Mouse (Mus musculus) adrenal gland, postnatal 14 days (tissue): Measurements from ENCODE around the gene Olfr547. TPM values are rescaled to one million over a fixed set of nuclear protein-coding genes. Genes with fewer than 3 reads are reported as not detected.
A peak's percentile ranks its signal among the peaks of the same experiment; 100 is the strongest.
"Not testable (repeated sequence)": the region's sequence is repeated elsewhere in the genome, so short reads cannot be mapped to it uniquely, and the experiment has no call there.

Source experiments
- DNase-seq: peaks from one replicate; pipeline ENCODE4 v3.0.0; 2021; ENCODE audit warnings: mixed read lengths
- long read RNA-seq, 2 experiments: library from polyadenylated mRNA; stranded (forward); transcript quantifications; one replicate each; pipeline ENCODE4 v2.0.0; 2021
- total RNA-seq: library from RNA; stranded (reverse); gene quantifications from 2 replicates; pipeline ENCODE4 v1.2.3, GENCODE M21; 2021

Gene Olfr547
- not detected in 2 replicates for total RNA-seq
- long read RNA-seq, experiment 1, result 0 reads
- long read RNA-seq, experiment 2, result 0 reads

DNA sequence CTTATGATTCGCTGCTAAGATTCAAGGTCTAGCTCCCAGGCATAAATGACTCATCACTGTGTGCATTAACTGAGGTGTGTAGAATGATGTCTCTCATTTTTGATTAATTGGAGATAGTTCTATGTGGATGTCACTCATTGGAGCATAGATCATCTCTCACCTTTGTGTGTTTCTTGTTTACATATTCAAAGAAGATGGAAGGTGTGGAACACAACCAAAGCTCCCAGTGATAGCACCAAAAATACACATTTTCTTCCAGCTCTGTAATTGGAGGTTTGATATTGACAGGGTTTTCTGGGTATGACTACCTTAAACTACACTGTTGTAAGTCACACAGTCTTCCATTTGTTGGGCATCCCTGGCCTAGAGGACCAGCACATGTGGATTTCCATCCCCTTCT lies at the start of gene Olfr547:
TSS of gene Olfr547 (plus strand) at position 301 of the 400 bp plus-strand sequence.
- DNase-seq, result no peak

GRCm38 (mm10) chr7:102484766-102485165 lies 49.8 kb upstream of the Olfr547 start:
- not testable (repeated sequence) for DNase-seq

DNA sequence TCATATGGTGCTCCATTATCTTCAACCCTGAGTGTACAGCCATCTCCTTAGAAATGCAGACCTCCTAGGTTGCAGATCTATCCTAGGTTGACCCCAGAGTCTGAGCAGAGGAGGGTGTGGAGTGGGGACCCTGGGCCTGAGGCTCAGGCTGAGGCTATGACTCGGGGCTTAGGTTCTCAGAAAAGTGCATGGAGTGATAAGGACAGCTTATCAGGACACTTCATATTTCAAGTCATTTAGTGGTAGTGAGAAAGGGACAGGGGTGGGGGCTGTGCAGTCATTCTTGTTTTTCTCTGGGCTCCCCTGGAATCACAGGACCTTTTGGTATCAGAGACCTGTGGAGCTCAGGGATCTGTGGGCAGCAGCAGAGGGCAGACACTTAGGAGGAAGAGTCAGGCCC lies 48.4 kb upstream of the Olfr547 start:
- DNase-seq, result no peak

GRCm38 (mm10) chr7:102488161-102488560 lies 46.4 kb upstream of the Olfr547 start, which contains the start of gene Olfr544:
Gene Olfr544, minus strand, starts transcription at chr7:102488313.
- no peak for DNase-seq

DNA sequence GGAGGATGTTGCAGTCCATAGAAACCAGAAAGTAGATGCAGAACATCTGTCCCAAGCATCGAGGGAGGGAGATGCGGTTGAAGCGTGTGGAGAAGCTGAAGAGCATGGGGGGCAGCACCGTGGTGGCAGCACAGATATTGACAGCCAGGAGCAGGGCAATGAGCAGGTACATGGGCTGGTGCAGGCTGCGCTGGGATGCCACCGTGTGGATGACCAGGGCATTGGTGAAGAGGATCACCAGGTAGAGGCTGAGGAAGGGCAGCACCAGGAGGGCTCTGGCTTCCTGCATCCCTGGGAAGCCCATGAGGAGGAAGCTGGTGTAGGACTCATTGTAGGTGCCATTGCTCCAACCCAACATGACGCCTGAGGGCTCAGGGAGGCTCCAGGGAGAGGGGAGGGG lies 40.1 kb upstream of the Olfr547 start:
- not testable (repeated sequence) for DNase-seq

DNA sequence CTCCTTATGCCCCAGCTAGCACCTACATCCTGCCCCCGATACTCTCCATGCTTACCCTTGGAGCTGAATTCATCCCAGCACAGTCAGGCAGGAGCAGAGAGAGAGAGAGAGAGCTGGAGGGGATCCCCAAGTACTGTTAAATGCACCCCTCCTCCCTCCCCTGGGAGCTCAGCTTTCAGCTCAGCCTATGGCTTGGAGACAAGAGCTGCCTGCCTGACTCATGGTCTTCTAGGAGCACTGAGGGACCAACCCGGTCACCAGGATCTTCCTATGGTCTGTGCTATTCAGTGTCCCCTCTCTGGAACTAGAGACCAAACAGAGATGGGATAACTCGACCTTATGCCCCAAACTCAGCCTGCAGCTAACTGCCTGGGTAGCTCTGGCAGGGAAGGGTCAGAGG lies 35.1 kb upstream of the Olfr547 start, which contains the start of gene Olfr545:
TSS of gene Olfr545 (minus strand) at position 101 of the 400 bp plus-strand sequence.
- no peak for DNase-seq

DNA sequence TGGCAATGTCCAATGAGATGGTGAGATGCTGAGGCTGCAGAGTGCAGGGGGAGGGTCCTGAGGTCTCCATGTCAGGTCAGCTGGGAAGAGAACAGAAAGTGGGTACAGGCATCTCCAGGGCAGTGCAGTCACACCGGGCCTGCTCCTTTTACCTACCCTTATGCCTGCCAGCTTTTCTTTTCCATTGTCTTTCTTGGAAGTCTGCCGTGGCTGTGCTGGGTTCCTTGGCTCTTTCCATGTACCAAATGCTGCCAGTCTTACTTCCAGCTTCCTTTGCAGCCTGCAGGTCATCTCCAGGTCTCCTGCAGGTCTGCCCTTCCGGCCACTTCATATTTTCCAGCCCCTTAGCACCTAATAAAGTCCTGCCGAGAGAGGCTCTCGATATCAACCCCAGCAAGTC lies 32.6 kb upstream of the Olfr547 start:
- DNase-seq, result no peak

GRCm38 (mm10) chr7:102506848-102507247 lies 27.7 kb upstream of the Olfr547 start:
- peak; percentile 81 for DNase-seq

DNA sequence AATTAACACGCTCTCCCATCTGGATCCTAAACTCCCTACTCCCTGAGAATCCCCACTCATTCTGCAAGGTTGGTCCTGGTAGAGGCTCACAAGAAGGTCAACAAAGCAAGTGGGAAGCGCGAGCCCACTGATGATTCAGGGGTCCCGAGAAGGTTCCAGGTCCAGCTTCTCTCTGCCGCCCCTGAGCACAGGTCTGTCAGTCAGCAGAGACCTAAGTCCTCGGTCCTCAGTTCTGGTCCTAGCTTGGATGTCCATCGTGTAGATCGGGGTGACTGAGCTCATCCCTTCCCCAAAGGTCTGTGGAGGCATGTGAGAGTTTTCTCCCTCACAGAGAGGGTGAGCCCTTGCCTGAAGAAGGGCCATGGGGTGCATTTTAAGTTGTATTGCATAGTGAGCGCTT lies 26.5 kb upstream of the Olfr547 start:
- DNase-seq, result no peak

DNA sequence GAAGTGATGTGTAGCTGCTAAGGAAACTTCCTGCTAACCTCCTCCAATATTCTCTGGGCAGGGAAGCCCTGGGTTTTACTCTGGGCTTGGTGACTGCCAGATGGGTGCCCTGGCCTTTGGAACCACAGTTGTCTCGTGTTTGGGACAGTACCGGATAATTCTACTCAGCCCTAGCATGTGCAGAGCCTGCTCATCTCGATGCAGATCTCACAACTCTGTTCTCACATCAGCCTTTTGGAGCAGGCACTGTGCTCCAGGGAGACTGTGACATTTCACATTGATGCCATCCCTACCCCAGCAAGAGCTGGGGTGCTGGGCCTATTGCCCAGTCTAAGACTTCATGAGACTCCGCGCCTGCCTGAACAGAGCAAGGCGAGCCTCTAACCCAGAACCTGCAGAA lies 25.9 kb upstream of the Olfr547 start:
- DNase-seq, result no peak

DNA sequence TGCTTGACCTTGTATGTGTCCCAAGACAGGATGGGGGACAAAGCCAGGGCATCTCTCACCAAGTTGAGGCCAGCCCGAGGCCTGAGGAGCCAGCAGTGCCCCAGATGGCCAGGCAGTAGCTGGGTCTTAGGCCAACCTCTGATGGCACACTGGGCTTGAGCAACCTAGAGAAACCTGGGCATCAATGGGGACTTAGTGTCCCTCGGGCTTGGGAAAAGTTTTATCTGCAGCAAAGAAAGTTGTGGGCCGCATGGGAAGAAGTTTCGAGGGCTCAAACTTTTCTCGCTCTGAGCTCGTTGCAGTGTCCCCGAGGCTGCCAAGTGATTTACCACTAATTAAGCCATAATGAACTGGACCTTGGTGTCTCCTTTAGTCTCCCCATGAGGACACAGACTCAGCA lies 24.8 kb upstream of the Olfr547 start:
- no peak for DNase-seq

- DNase-seq, result no peak
These were observed 22.6 kb upstream of the Olfr547 start for GRCm38 (mm10) chr7:102511927-102512326.

DNA sequence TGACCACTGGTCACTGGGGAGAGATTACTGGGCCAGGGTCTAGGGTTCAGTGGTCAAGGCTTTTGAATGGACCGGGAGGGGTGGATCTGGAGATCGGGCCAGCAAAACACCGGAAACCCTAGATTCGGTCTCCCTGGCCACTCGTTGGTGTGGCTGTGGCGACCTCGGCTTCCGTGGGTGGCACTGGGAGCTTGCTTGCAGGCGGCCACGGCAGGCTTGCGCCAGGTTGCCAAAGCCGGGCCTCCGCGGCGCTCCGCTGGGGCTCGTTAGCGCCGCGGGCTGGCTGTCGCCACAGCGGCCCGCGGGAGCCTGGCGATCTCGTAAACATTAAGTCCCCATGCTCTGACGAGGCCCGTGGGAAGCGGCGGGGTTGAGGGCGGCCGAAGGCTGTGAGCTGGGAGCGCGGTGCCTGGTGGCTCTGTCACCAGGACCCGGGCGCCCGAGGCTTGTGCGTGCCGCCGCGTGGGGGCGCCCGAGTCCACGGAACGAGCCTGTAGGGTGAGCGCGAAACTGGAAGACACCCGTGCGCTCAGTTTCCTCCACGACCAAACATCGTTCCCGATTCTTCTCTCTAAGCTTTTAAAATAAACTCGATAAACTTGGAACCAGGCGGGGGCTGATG lies 21.6 kb upstream of the Olfr547 start:
- peak; percentile 94 for DNase-seq

DNA sequence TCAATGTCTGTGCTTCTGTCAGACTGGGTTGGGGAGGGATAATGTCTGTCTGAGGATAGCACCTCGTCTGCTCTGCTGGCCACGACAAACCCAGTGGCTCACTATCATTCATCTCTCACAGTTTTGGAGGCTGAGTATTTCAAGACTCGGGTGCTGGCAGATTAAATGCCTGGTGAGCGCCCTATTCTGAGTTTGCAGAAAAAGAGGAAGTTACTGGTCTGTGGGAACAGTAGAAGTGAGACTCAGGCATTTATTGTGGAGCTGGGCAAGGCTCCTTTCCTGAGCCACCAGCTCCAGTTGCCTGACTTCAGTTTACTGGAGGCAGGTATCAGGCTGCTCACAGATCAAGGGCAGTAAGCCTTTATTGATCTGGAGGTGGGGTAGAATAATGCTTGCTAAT lies 20.4 kb upstream of the Olfr547 start:
- DNase-seq, result no peak

DNA sequence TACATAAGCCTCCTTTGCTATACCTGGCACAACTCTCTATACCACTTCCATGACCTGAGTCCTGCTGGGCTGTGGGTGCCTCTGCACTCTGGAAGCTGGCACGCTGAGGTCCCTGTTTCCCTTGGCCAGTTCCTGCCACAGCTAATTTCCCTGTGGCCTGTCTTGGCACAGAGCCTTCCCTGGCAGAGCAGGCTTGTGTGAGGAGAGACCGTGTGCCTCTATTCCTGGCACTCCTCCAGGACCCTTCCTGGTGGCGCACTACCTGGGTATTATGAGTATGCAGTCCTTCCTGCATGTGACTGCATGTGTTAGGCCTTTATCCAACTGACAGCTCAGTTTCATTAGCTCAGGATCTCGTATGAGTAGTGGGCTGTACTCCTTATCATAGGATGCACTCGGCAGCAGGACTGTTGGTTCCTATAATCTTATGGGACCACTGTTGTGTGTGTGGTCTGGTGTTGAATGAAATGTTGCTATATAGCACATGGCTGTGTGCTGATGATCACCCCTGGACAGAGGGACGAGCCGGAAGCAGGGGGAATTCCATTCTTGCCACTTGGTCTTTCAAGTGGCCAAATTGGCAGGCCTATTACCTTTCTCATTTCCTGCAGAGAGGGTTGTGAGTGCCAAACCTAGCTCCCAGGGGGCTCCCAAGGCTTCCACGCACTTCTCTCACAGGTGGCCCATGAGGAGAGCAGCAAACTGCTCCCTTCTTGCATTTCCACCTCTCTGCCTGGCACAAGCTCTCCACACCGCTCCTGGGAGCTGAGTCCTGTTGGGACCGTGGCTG lies 18.1 kb upstream of the Olfr547 start:
- DNase-seq, result peak; percentile 75

GRCm38 (mm10) chr7:102517051-102517335 lies 17.6 kb upstream of the Olfr547 start:
- peak; percentile 54 for DNase-seq

- no peak for DNase-seq
These were observed 5.5 kb upstream of the Olfr547 start for GRCm38 (mm10) chr7:102529052-102529451.

- no peak for DNase-seq
These were observed 6.0 kb downstream of the Olfr547 start, which contains the start of gene Olfr548-ps1 for GRCm38 (mm10) chr7:102540596-102540995. Gene Olfr548-ps1, plus strand, starts transcription at chr7:102540896.

DNA sequence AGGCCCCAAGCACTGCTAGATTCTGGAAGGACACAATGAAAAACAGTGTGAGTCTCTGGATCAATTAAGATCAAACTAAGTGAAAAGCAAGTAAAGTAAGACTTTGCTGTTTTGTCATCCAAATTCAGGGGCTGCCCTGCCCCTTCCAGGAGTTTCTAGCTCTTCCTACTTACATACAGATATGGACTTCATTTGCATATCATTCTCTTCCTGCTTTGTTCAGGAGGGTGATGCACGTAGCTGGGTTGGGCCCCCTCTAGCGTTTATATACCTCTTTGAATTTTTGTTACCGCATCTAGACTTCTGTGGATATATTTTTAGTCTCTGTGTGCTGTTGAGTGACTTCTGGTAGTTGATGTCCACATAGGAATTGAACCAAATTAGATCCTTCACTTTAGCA lies 6.7 kb downstream of the Olfr547 start:
- no peak for DNase-seq

DNA sequence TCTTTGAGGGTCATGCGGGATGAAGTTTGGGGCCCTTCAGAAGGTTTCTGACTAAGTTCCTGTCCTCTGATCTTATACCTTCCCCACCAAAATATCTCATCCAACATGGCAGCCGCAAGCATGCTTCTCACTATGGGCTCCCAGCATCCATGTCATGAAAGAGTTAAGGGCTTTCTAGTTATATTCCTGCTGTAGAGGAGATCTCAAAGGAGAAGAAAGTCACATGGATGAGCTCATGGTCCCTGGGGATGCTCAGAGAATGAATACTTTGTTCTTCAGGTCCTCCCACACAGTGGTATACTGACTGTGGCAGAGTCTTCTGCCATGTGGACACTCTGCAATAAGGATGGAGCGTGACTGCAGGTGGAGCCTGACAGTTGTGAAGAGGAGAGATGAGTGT lies 15.0 kb downstream of the Olfr547 start, which contains the start of gene Olfr549:
TSS of gene Olfr549 (plus strand) at position 301 of the 400 bp plus-strand sequence.
- no peak for DNase-seq

DNA sequence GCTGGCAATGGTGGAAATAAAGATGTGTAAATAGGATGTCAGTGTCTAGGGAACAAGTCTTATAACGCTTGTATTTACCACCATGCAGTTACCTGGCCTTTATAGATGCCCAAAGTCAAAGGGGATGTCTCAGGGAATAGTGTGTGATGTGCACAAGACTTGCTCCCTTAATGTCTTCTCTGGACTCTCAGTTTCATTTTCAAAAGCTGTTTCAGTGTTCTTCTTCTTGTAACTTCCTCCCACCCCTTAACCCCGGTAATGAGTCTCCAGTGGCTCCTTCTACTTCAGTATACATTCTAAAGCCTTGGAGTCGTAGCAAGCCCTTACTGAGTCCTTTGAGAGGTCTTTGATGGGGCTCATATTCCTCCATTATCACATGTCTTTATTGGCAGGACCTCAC lies 18.7 kb downstream of the Olfr547 start:
- no peak for DNase-seq

- DNase-seq, result peak; percentile 94
These were observed 30.7 kb downstream of the Olfr547 start, which contains the start of gene Trim21 for GRCm38 (mm10) chr7:102564999-102565997. Gene Trim21, minus strand, starts transcription at chr7:102565486.
